Mouse (Mus musculus) adrenal gland, postnatal 36 days (tissue): ENCODE measurements around the gene Chrm5. TPM values are rescaled to one million over a fixed set of nuclear protein-coding genes. Genes with fewer than 3 reads are reported as not detected.

Experiments
- total RNA-seq, 2 experiments: library from RNA; stranded (reverse); gene quantifications; 2 replicates each; pipeline ENCODE4 v1.2.3; 2021

Gene Chrm5
- total RNA-seq, 2 experiments from 2014 or later, result not detected

Other genes starting within 250 kb of the Chrm5 start
- gene Lpcat4, start 241.3 kb downstream of the Chrm5 start, total RNA-seq, result 1 to 10 TPM; 2.8 to 5.9 TPM
- gene Nutm1, start 221.5 kb downstream of the Chrm5 start, total RNA-seq, result not detected
- gene Nop10, start 218.8 kb downstream of the Chrm5 start, total RNA-seq, result 100 to 1,000 TPM; 112 to 150 TPM
- gene Slc12a6, start 214.9 kb downstream of the Chrm5 start, total RNA-seq, result 10 to 100 TPM; 32.1 to 36.1 TPM
- gene Gm21985, start 214.5 kb downstream of the Chrm5 start, total RNA-seq, result under 1 TPM in 1 of 2 experiments, not detected in 1; 0.26 TPM
- gene Emc4, start 112.7 kb downstream of the Chrm5 start, total RNA-seq, result 10 to 100 TPM; 91.4 to 92.6 TPM
- 10 to 100 TPM; 11.2 to 12.5 TPM for gene Katnbl1, start 101.6 kb downstream of the Chrm5 start, total RNA-seq
- gene Emc7, start 25.8 kb downstream of the Chrm5 start, total RNA-seq, result 10 to 100 TPM; 32.8 to 35.5 TPM
- 10 to 100 TPM; 17.5 to 20.5 TPM for gene Aven, start 12.2 kb upstream of the Chrm5 start, total RNA-seq